9 mouse cellular contexts compared by ENCODE assay signal in genomic region chr8:110920773-110921277, GRCm38 (mm10). TPM values are rescaled to one million over a fixed set of nuclear protein-coding genes. Genes with fewer than 3 reads are reported as not detected.
DNase-seq lines count a peak whose midpoint lies in the region; ATAC-seq and TF ChIP-seq lines count a peak whose summit lies in the region.
"Had no signal": no experiment of that assay in that cellular context is flagged by ENCODE, and none has a peak within 500 bp of the region (broad histone marks: within the 10 kb centered on the region; RNA-seq: fewer than 3 reads in every experiment).

No protein-coding gene starts in this region.

- H3K27me3 ChIP-seq in lung, embryonic 15.5 days = no peaks in the 10 kb centered on the region
- no peaks in the 10 kb centered on the region for H3K27me3 ChIP-seq in intestine, embryonic 16.5 days (replicated peaks; ENCODE audit: control insufficient read depth, insufficient read depth, low read length)
- no peaks in the 10 kb centered on the region for H3K27me3 ChIP-seq in neural tube, embryonic 15.5 days (replicated peaks)

- H3K27ac ChIP-seq in lung, embryonic 15.5 days = peak overlapping the region; percentile 69
- peak overlapping the region; percentile 92 for H3K27ac ChIP-seq in embryonic fibroblast, embryonic 13.5 days (ENCODE audit: insufficient read depth, low read length)
- H3K27ac ChIP-seq in intestine, embryonic 16.5 days (ENCODE audit: low read length) = peak overlapping the region; percentile 77
- H3K27ac ChIP-seq in neural tube, embryonic 15.5 days (replicated peaks) = peak overlapping the region; percentile 87

- H3K4me1 ChIP-seq in lung, embryonic 15.5 days = peaks cover 22% of the 10 kb centered on the region
- H3K4me1 ChIP-seq in embryonic fibroblast, embryonic 13.5 days (ENCODE audit: control insufficient read depth, insufficient read depth, low read length) = peaks cover 14% of the 10 kb centered on the region
- peaks cover 13% of the 10 kb centered on the region for H3K4me1 ChIP-seq in intestine, embryonic 16.5 days (ENCODE audit: control insufficient read depth, insufficient read depth, low read length)
- H3K4me1 ChIP-seq in neural tube, embryonic 15.5 days = peaks cover 32% of the 10 kb centered on the region

- 15% methylated on average over 3 of the region's 3 CpGs for WGBS in lung, embryonic 15.5 days
- WGBS in intestine, embryonic 16.5 days = 36% methylated on average over 3 of the region's 3 CpGs
- 31% methylated on average over 3 of the region's 3 CpGs for WGBS in neural tube, embryonic 15.5 days

- intact Hi-C loops in left cerebral cortex, postnatal 25 days (cut with DNase I) = loop anchor here (2.0 kb wide), 1 partner anchor 14 kb away; no protein-coding TSS in a partner anchor

- ATAC-seq in lung, embryonic 15.5 days (ENCODE audit: borderline replicate concordance, extremely low read depth, low FRiP score, low TSS enrichment) = no peak
- ATAC-seq in intestine, embryonic 16.5 days = no peak
- no peak for ATAC-seq in neural tube, embryonic 15.5 days (ENCODE audit: low FRiP score)

- H3K4me2 ChIP-seq in lung, embryonic 15.5 days = peak overlapping the region; percentile 71
- H3K4me2 ChIP-seq in intestine, embryonic 16.5 days (ENCODE audit: low read depth, low read length) = peak overlapping the region; percentile 75
- peak overlapping the region; percentile 84 for H3K4me2 ChIP-seq in neural tube, embryonic 15.5 days

- TF ChIP-seq POLR2A in embryonic fibroblast, embryonic 13.5 days (IDR thresholded peaks at IDR 0.05; ENCODE audit: low read depth, low read length) = no peak; the same call in 1 of the 2 replicates

- peak overlapping the region; percentile 88 for H3K4me3 ChIP-seq in lung, embryonic 15.5 days
- peak overlapping the region; percentile 92 for H3K4me3 ChIP-seq in embryonic fibroblast, embryonic 13.5 days (ENCODE audit: insufficient read depth, low read length)
- H3K4me3 ChIP-seq in intestine, embryonic 16.5 days (ENCODE audit: low read length) = peak overlapping the region; percentile 82
- peak overlapping the region; percentile 86 for H3K4me3 ChIP-seq in neural tube, embryonic 15.5 days (replicated peaks)

- no peak for TF ChIP-seq CTCF in embryonic fibroblast, embryonic 13.5 days (IDR thresholded peaks at IDR 0.05; ENCODE audit: borderline replicate concordance, insufficient read depth, low read length)

- no peaks in the 10 kb centered on the region for H3K36me3 ChIP-seq in lung, embryonic 15.5 days
- no peaks in the 10 kb centered on the region for H3K36me3 ChIP-seq in intestine, embryonic 16.5 days (ENCODE audit: control insufficient read depth, insufficient read depth, low read length)
- H3K36me3 ChIP-seq in neural tube, embryonic 15.5 days = no peaks in the 10 kb centered on the region

- no peaks in the 10 kb centered on the region for H3K9me3 ChIP-seq in lung, embryonic 15.5 days
- no peaks in the 10 kb centered on the region for H3K9me3 ChIP-seq in intestine, embryonic 16.5 days (ENCODE audit: control insufficient read depth, low read length)
- no peaks in the 10 kb centered on the region for H3K9me3 ChIP-seq in neural tube, embryonic 15.5 days (replicated peaks)

- no peak for DNase-seq in lung, postnatal 10 days
- DNase-seq in left cerebral cortex, postnatal 25 days (ENCODE audit: low spot score in 2 of 2) = no peak
- DNase-seq in layer of hippocampus, adult 8-10 months (ENCODE audit: low spot score in 2 of 2) = no peak
- DNase-seq in natural killer cell, adult 2 months (ENCODE audit: low spot score in 2 of 2) = no peak
- DNase-seq: right cerebral cortex, postnatal 14 days had no signal

- peak overlapping the region; percentile 92 for H3K9ac ChIP-seq in lung, embryonic 15.5 days
- H3K9ac ChIP-seq in intestine, embryonic 16.5 days (ENCODE audit: low read depth, low read length) = peak overlapping the region; percentile 86
- peak overlapping the region; percentile 84 for H3K9ac ChIP-seq in neural tube, embryonic 15.5 days (replicated peaks)

RNA-seq across cellular contexts. Expression of gene St3gal2, which starts 1.1 kb away (rescaled TPM):
- 18.3 and 20.5 TPM in 2 replicates for polyA plus RNA-seq in lung, embryonic 15.5 days (2015; fragmentation: Nextera tagmentation; extraction: Ambion mirVana)
- polyA plus RNA-seq in embryonic fibroblast, embryonic 13.5 days (2011; ENCODE audit: insufficient read length, low read depth, missing spikeins) = 55.7 and 63.3 TPM in 2 replicates
- 10.7 and 11.1 TPM in 2 replicates for polyA plus RNA-seq in intestine, embryonic 16.5 days (2015; fragmentation: Nextera tagmentation; extraction: Ambion mirVana)
- polyA plus RNA-seq in neural tube, embryonic 15.5 days (2015; fragmentation: Nextera tagmentation; extraction: Ambion mirVana) = 23.1 and 24.4 TPM in 2 replicates
- 10 to 100 TPM; 86.2 to 88.7 TPM for total RNA-seq in left cerebral cortex, postnatal 25 days (2021)
- total RNA-seq in layer of hippocampus, adult 8-10 months (2022) = 100 to 1,000 TPM in 1 of 4 experiments, 10 to 100 TPM in 3; 89.2 to 101 (median 95.3) TPM

RNA-seq across cellular contexts. Expression of gene Fuk, which starts 18.5 kb away (rescaled TPM):
- polyA plus RNA-seq in lung, embryonic 15.5 days (2015; fragmentation: Nextera tagmentation; extraction: Ambion mirVana) = 10.8 and 11.4 TPM in 2 replicates
- 7.0 and 8.4 TPM in 2 replicates for polyA plus RNA-seq in embryonic fibroblast, embryonic 13.5 days (2011; ENCODE audit: insufficient read length, low read depth, missing spikeins)
- polyA plus RNA-seq in intestine, embryonic 16.5 days (2015; fragmentation: Nextera tagmentation; extraction: Ambion mirVana) = 13.8 and 15.1 TPM in 2 replicates
- polyA plus RNA-seq in neural tube, embryonic 15.5 days (2015; fragmentation: Nextera tagmentation; extraction: Ambion mirVana) = 7.3 and 7.5 TPM in 2 replicates
- 10 to 100 TPM; 15.9 to 19.0 TPM for total RNA-seq in left cerebral cortex, postnatal 25 days (2021)
- 10 to 100 TPM; 20.7 to 26.7 (median 24.4) TPM for total RNA-seq in layer of hippocampus, adult 8-10 months (2022)
